Mouse (Mus musculus): Measurements from ENCODE around the gene Pik3c2g. TPM values are rescaled to one million over a fixed set of nuclear protein-coding genes. Genes with fewer than 3 reads are reported as not detected.

Gene Pik3c2g
- 0.09 TPM in 1 of 2 replicates, not detected in the other for polyA plus RNA-seq (2015; fragmentation: Nextera tagmentation; extraction: Ambion mirVana)

DNA sequence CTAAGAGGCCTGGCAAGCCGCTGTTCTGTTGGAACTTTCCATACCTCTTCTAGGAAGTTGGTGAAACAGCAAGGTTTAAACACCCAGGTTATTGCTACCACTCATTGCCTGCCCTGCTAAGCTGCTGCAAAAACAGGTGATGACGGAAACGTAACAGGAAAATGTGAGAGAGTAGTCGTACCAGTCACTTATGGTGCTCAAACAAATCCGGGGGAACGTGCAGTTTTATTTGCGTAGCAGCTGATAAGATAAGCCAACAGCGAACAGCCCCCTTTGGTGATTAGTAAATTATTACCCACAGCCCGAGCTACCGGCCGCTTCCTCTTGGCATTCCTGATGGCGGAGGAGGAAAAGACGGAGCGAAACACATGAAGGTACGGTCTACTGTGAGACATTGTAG lies at the start of gene Pik3c2g:
Gene Pik3c2g (plus strand): TSS at position 330 of the 400 bp plus-strand sequence.
- Histone ChIP-seq H3K27me3 (no peaks in the 10 kb centered on the region), H3K4me1 (no peaks in the 10 kb centered on the region)
- WGBS = 84% methylated on average over 15 of the region's 15 CpGs

GRCm38 (mm10) chr6:139538469-139538868 lies 48.6 kb upstream of the Pik3c2g start:
- Histone ChIP-seq H3K4me2 (no peak overlapping the region), H3K9me3 (replicated peaks) (no peaks in the 10 kb centered on the region), H3K9ac (no peak overlapping the region), H3K27me3 (no peaks in the 10 kb centered on the region), H3K27ac (no peak overlapping the region), H3K36me3 (ENCODE audit: poor library complexity, severe bottlenecking) (no peaks in the 10 kb centered on the region), H3K4me3 (no peak overlapping the region), H3K4me1 (no peaks in the 10 kb centered on the region)
- 58% methylated on average over 2 of the region's 2 CpGs for WGBS
- ATAC-seq = no peak

More for the DNA sequence above, at the start of gene Pik3c2g:
- no peak for ATAC-seq
- Histone ChIP-seq H3K27ac (no peak within 1 kb of the TSS), H3K4me2 (no peak within 1 kb of the TSS), H3K36me3 (ENCODE audit: poor library complexity, severe bottlenecking) (no peaks in the 10 kb centered on the region), H3K4me3 (no peak within 1 kb of the TSS), H3K9ac (no peak within 1 kb of the TSS), H3K9me3 (replicated peaks) (no peaks in the 10 kb centered on the region)

- H3K36me3 ChIP-seq (ENCODE audit: poor library complexity, severe bottlenecking) = no peaks in the 10 kb centered on the region
- H3K9ac ChIP-seq = no peak overlapping the region
- WGBS = 69% methylated on average over 7 of the region's 7 CpGs
- no peaks in the 10 kb centered on the region for H3K4me1 ChIP-seq
- peak; percentile 59; the same call in 1 of the 2 replicates for ATAC-seq
- H3K4me3 ChIP-seq = no peak overlapping the region
- H3K9me3 ChIP-seq (replicated peaks) = no peaks in the 10 kb centered on the region
- H3K4me2 ChIP-seq = no peak overlapping the region
- no peak overlapping the region for H3K27ac ChIP-seq
- H3K27me3 ChIP-seq = no peaks in the 10 kb centered on the region
Measured at GRCm38 (mm10) chr6:139555537-139556179, 31.4 kb upstream of the Pik3c2g start.

DNA sequence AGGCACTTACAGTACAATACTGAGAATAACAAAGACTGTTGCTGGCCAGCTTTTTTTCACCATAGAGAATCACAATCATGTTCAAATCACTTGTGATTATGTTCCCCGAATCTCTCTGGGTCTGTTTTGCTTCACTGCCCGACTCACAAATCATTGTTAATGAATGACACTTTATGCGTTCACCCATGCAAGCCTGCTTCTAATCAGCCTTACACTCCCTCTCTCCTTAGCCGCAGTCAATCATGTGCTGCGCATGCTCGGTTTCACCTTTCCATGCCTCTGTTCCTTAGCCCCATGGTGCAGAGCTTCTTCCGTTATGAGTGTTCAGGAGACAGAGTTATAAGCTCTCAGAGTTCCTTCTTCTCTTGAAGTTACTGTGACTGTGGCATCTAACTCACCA lies 17.8 kb upstream of the Pik3c2g start:
- no peaks in the 10 kb centered on the region for H3K4me1 ChIP-seq
- H3K9me3 ChIP-seq (replicated peaks) = no peaks in the 10 kb centered on the region

GRCm38 (mm10) chr6:139575854-139576253 lies 11.2 kb upstream of the Pik3c2g start:
- Histone ChIP-seq H3K9me3 (replicated peaks) (no peaks in the 10 kb centered on the region), H3K4me2 (no peak overlapping the region), H3K27ac (no peak overlapping the region), H3K9ac (no peak overlapping the region), H3K27me3 (no peaks in the 10 kb centered on the region), H3K4me3 (no peak overlapping the region), H3K4me1 (no peaks in the 10 kb centered on the region), H3K36me3 (ENCODE audit: poor library complexity, severe bottlenecking) (no peaks in the 10 kb centered on the region)
- 33% methylated on average over 4 of the region's 4 CpGs for WGBS
- ATAC-seq = no peak; the same call in 1 of the 2 replicates

More for the DNA sequence above, 17.8 kb upstream of the Pik3c2g start:
- no peak overlapping the region for H3K4me3 ChIP-seq
- no peak overlapping the region for H3K4me2 ChIP-seq
- H3K36me3 ChIP-seq (ENCODE audit: poor library complexity, severe bottlenecking) = no peaks in the 10 kb centered on the region
- H3K9ac ChIP-seq = no peak overlapping the region
- ATAC-seq = peak; percentile 50; the same call in 1 of the 2 replicates
- no peaks in the 10 kb centered on the region for H3K27me3 ChIP-seq
- H3K27ac ChIP-seq = no peak overlapping the region
- WGBS = 28% methylated on average over 7 of the region's 7 CpGs

GRCm38 (mm10) chr6:139576261-139577014 lies 10.6 kb upstream of the Pik3c2g start:
- Histone ChIP-seq H3K27me3 (no peaks in the 10 kb centered on the region), H3K9me3 (replicated peaks) (no peaks in the 10 kb centered on the region), H3K9ac (no peak overlapping the region), H3K4me1 (no peaks in the 10 kb centered on the region), H3K4me2 (no peak overlapping the region), H3K4me3 (no peak overlapping the region), H3K27ac (no peak overlapping the region), H3K36me3 (ENCODE audit: poor library complexity, severe bottlenecking) (no peaks in the 10 kb centered on the region)
- no peak for ATAC-seq
- 75% methylated on average over 10 of the region's 10 CpGs for WGBS

DNA sequence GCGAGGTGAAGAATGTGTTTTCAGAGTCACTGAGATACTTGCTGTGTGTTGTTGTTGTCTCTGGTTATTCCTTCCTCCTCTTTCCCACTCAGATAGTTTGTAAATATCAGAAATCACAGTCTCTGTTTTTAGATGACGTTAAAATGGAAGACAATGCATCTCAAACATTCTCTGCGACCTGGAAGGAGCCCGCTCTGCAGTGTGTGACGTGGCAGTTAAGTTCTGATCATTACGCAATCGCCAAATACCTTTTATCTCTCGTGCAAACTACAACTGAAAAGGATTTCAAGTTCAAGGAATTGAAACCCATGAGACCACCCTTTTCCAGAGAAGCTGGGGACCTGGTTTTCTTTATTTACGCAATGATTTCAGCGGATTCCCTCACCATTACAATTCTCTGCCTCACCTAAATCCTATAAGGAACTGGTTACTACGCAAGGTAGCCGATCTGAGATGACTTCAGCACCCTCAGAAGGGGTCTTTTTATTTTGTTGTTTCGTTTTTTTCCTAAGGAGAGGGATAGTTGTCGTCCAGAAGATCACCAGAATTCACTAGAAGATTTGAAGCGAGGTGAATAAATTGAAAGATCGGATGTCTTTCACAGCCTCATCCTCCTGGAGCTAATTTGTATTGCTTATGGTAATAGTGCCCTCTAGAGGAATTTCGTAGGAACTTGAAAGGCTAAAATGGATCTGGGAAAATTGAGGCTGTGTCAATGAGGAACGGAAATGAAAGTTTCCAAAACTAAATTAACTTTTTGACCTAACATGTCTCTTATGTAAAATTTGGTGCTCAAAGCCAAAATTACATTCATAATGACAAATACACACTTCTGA lies 9.8 kb upstream of the Pik3c2g start:
- H3K4me1 ChIP-seq = no peaks in the 10 kb centered on the region
- H3K9ac ChIP-seq = no peak overlapping the region
- peak overlapping the region; percentile 12; the same call in 1 of the 2 replicates for H3K4me2 ChIP-seq
- no peaks in the 10 kb centered on the region for H3K27me3 ChIP-seq
- peak; percentile 52 for ATAC-seq
- no peaks in the 10 kb centered on the region for H3K9me3 ChIP-seq (replicated peaks)
- no peak overlapping the region for H3K4me3 ChIP-seq
- no peaks in the 10 kb centered on the region for H3K36me3 ChIP-seq (ENCODE audit: poor library complexity, severe bottlenecking)
- H3K27ac ChIP-seq = no peak overlapping the region
- whole genome bisulfite sequencing = 57% methylated on average over 18 of the region's 18 CpGs

- no peak overlapping the region for H3K4me3 ChIP-seq
- H3K4me1 ChIP-seq = no peaks in the 10 kb centered on the region
- no peak overlapping the region for H3K9ac ChIP-seq
- no peaks in the 10 kb centered on the region for H3K27me3 ChIP-seq
- H3K36me3 ChIP-seq (ENCODE audit: poor library complexity, severe bottlenecking) = no peaks in the 10 kb centered on the region
- H3K4me2 ChIP-seq = no peak overlapping the region
- ATAC-seq = no peak
- no peak overlapping the region for H3K27ac ChIP-seq
- 73% methylated on average over 12 of the region's 12 CpGs for WGBS
- no peaks in the 10 kb centered on the region for H3K9me3 ChIP-seq (replicated peaks)
Measured at GRCm38 (mm10) chr6:139587478-139587877, 457 bp downstream of the Pik3c2g start.

DNA sequence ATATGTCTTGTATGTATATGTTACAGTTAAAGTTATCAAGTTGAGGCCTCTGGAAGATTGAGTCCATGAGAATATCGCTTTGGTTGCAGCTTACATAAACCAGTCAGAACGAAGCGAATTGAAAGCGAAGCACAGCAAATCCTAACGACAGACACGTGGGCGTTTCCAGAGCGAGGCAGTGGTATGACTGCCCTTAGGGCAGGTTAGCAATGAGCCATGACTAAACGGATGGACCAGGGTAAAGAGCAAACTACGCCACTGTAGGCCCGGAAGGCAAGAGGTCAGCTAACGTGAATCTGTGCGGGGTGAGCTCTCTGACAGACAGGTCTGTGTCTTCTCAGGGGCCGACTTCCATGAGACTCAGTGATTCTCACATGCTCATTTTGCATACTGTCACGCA lies 1.4 kb downstream of the Pik3c2g start:
- 0 out of 2 replicates have a peak, but pooled peaks have one; percentile 27 for ATAC-seq

DNA sequence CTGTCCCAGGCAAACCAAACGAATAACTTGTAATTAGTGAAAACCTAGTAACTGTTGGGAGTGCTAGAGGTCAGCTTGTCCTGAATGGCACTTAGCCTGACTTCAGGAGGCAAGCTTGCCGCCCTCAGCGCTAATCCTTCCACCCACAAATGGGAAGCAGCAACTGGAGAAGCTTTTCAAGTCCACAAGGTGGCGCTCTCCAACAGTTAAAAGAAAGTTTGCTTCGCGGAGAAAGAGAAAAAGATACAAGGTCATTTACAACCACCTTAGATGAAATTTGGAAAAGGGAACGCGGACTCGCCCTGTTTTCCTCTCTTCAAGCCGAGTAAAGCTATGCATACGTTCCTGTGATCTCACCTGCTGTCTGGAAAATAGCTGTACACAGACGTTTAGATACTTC lies 2.3 kb downstream of the Pik3c2g start:
- Histone ChIP-seq H3K4me2 (no peak overlapping the region), H3K27ac (no peak overlapping the region), H3K9me3 (replicated peaks) (no peaks in the 10 kb centered on the region), H3K36me3 (ENCODE audit: poor library complexity, severe bottlenecking) (no peaks in the 10 kb centered on the region), H3K4me3 (no peak overlapping the region), H3K4me1 (no peaks in the 10 kb centered on the region), H3K27me3 (no peaks in the 10 kb centered on the region), H3K9ac (no peak overlapping the region)
- WGBS = 8% methylated on average over 12 of the region's 12 CpGs
- peak; percentile 48; the same call in 1 of the 2 replicates for ATAC-seq

More for the DNA sequence above, 1.4 kb downstream of the Pik3c2g start:
- Histone ChIP-seq H3K27ac (no peak overlapping the region), H3K9ac (no peak overlapping the region), H3K9me3 (replicated peaks) (no peaks in the 10 kb centered on the region), H3K4me3 (no peak overlapping the region), H3K4me2 (no peak overlapping the region), H3K4me1 (no peaks in the 10 kb centered on the region), H3K27me3 (no peaks in the 10 kb centered on the region), H3K36me3 (ENCODE audit: poor library complexity, severe bottlenecking) (no peaks in the 10 kb centered on the region)
- 59% methylated on average over 15 of the region's 15 CpGs for WGBS

DNA sequence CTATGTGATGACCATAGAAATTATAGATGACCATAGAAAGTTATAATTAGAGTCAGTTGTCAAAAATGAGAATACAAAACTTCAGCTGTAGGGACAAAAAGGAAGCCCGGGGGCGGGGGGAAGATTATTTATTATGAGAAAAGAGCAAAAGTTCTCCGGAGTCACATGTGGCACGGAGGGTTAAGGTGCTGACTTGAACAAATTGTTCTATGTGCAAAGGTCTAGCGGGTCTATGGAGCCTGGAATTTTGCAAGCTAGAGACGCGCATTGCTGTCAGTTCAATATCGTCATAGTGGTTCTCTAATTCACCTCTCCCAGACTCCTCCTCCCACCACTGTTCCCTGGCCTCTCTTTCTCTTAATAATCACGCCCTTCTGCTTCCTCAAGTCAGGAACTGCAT lies 2.8 kb downstream of the Pik3c2g start:
- Histone ChIP-seq H3K4me3 (no peak overlapping the region), H3K27me3 (no peaks in the 10 kb centered on the region), H3K36me3 (ENCODE audit: poor library complexity, severe bottlenecking) (no peaks in the 10 kb centered on the region), H3K9me3 (replicated peaks) (no peaks in the 10 kb centered on the region), H3K27ac (no peak overlapping the region), H3K4me1 (no peaks in the 10 kb centered on the region), H3K4me2 (no peak overlapping the region), H3K9ac (no peak overlapping the region)
- WGBS = 79% methylated on average over 9 of the region's 9 CpGs
- ATAC-seq = no peak

- H3K4me2 ChIP-seq = no peak overlapping the region
- ATAC-seq = no peak
- no peak overlapping the region for H3K9ac ChIP-seq
- no peaks in the 10 kb centered on the region for H3K27me3 ChIP-seq
- H3K27ac ChIP-seq = no peak overlapping the region
- no peaks in the 10 kb centered on the region for H3K36me3 ChIP-seq (ENCODE audit: poor library complexity, severe bottlenecking)
- H3K4me1 ChIP-seq = no peaks in the 10 kb centered on the region
- WGBS = 63% methylated on average over 3 of the region's 3 CpGs
- no peaks in the 10 kb centered on the region for H3K9me3 ChIP-seq (replicated peaks)
- no peak overlapping the region for H3K4me3 ChIP-seq
Measured at GRCm38 (mm10) chr6:139592081-139592480, 5.1 kb downstream of the Pik3c2g start.

Measured in forebrain, embryonic 13.5 days (tissue).